Mouse (Mus musculus) heart, adult 2 months (tissue): ENCODE results near the gene Edn3. TPM values are rescaled to one million over a fixed set of nuclear protein-coding genes. Genes with fewer than 3 reads are reported as not detected.

ENCODE experiments used
- DNase-seq, 2 experiments: peaks; one replicate each; pipeline ENCODE4 v3.0.0; 2021
- H3K27ac ChIP-seq: fragments of 200-600 bp; 2 replicates; pipeline ENCODE4 v1.8.1; 2022
- H3K27me3 ChIP-seq: fragments of 200-500 bp; 2 replicates; pipeline ENCODE4 v1.6.1; 2012; ENCODE audit warnings: mild to moderate bottlenecking, low read length, inconsistent platforms, mixed read lengths; ENCODE audit not compliant: control insufficient read depth, insufficient read depth
- H3K36me3 ChIP-seq: fragments of 200-500 bp; 2 replicates; pipeline ENCODE4 v1.6.1; 2012; ENCODE audit warnings: low read length, inconsistent platforms; ENCODE audit not compliant: control insufficient read depth, insufficient read depth
- H3K4me1 ChIP-seq: fragments of 200-500 bp; 2 replicates; pipeline ENCODE4 v1.6.1; 2011; ENCODE audit warnings: low read length; ENCODE audit not compliant: control insufficient read depth, insufficient read depth
- H3K4me3 ChIP-seq: fragments of 200-600 bp; 2 replicates; pipeline ENCODE4 v1.8.1; 2022
- H3K79me2 ChIP-seq: fragments of 200-500 bp; replicated peaks from 2 replicates; pipeline ENCODE4 v1.6.1; 2012; ENCODE audit warnings: mild to moderate bottlenecking, inconsistent platforms, low read length, moderate library complexity, mixed read lengths; ENCODE audit not compliant: control insufficient read depth, insufficient read depth
- H3K9ac ChIP-seq: fragments of 200-500 bp; 2 replicates; pipeline ENCODE4 v1.6.1; 2012; ENCODE audit warnings: low read depth, mild to moderate bottlenecking, control low read depth, inconsistent platforms, low read length, mixed read lengths
- CTCF ChIP-seq: fragments of 200-600 bp; IDR thresholded peaks from 2 replicates; pipeline ENCODE4 v1.8.1; 2022; ENCODE audit warnings: antibody characterized with exemption, mild to moderate bottlenecking, moderate library complexity
- EP300 ChIP-seq: fragments of 200-500 bp; IDR thresholded peaks from 2 replicates; pipeline ENCODE4 v1.6.1; 2011; ENCODE audit warnings: low read depth, low read length, control low read depth; ENCODE audit not compliant: insufficient read depth
- POLR2A ChIP-seq: fragments of 200-500 bp; IDR thresholded peaks from 2 replicates; pipeline ENCODE4 v1.6.1; 2011; ENCODE audit warnings: mild to moderate bottlenecking, low read depth, low read length, control low read depth; ENCODE audit not compliant: insufficient read depth
- WGBS: fragments of 180-500 bp; shearing (Covaris S2); methylation state at CpG from one replicate; pipeline ENCODE4 v1.1.7; 2018; 5-methylcytosine and 5-hydroxymethylcytosine counted together
- intact Hi-C: fragments of 180-260 bp; cut with DNase I; formaldehyde crosslinking; loops from one replicate; pipeline ENCODE4 v1.15.1; 2025
- polyA plus RNA-seq: library from polyadenylated mRNA; depleted of rRNA; stranded (reverse); fragments of >200 nt; gene quantifications from 2 replicates; pipeline ENCODE4 v1.2.3, GENCODE M21; 2012; rRNA removed
- total RNA-seq, 2 experiments: library from RNA; stranded (reverse); gene quantifications; 2 replicates each; pipeline ENCODE4 v1.2.3; 2021

Edn3 gene
- total and polyA plus RNA-seq, 3 experiments: 0.37 to 1.5 (median 1.4) TPM

- H3K36me3 ChIP-seq: no peaks in the 10 kb centered on the region
- no peaks in the 10 kb centered on the region for H3K79me2 ChIP-seq
- H3K4me3 ChIP-seq: no peak overlapping the region
- TF ChIP-seq POLR2A (no peak), EP300 (no peak), CTCF (no peak)
- H3K9ac ChIP-seq: no peak overlapping the region
- intact Hi-C loops: no loop called here
- H3K27me3 ChIP-seq: no peaks in the 10 kb centered on the region
- no peaks in the 10 kb centered on the region for H3K4me1 ChIP-seq
- WGBS: 76% methylated on average over 2 of the region's 2 CpGs
- no peak for DNase-seq
- no peak overlapping the region for H3K27ac ChIP-seq
Measured at GRCm38 (mm10) chr2:174816163-174816562, 55.7 kb downstream of the Edn3 start.

GRCm38 (mm10) chr2:174820286-174820685, 59.9 kb downstream of the Edn3 start:
- intact Hi-C loops: no loop called here
- TF ChIP-seq POLR2A (no peak), CTCF (no peak), EP300 (no peak)
- no peaks in the 10 kb centered on the region for H3K79me2 ChIP-seq
- no peaks in the 10 kb centered on the region for H3K36me3 ChIP-seq
- no peak overlapping the region for H3K9ac ChIP-seq
- WGBS: 83% methylated on average over 3 of the region's 3 CpGs
- no peak overlapping the region for H3K27ac ChIP-seq
- no peaks in the 10 kb centered on the region for H3K27me3 ChIP-seq
- no peaks in the 10 kb centered on the region for H3K4me1 ChIP-seq
- DNase-seq: no peak
- H3K4me3 ChIP-seq: no peak overlapping the region

GRCm38 (mm10) chr2:174827829-174828228, 67.4 kb downstream of the Edn3 start:
- H3K27ac ChIP-seq: no peak overlapping the region
- H3K9ac ChIP-seq: no peak overlapping the region
- intact Hi-C loops: no loop called here
- no peaks in the 10 kb centered on the region for H3K36me3 ChIP-seq
- H3K4me1 ChIP-seq: no peaks in the 10 kb centered on the region
- WGBS: 84% methylated on average over 4 of the region's 4 CpGs
- H3K27me3 ChIP-seq: no peaks in the 10 kb centered on the region
- no peak for DNase-seq
- H3K79me2 ChIP-seq: no peaks in the 10 kb centered on the region
- no peak for TF ChIP-seq POLR2A
- TF ChIP-seq EP300: no peak
- TF ChIP-seq CTCF: no peak
- H3K4me3 ChIP-seq: no peak overlapping the region

GRCm38 (mm10) chr2:174833608-174834007, 73.2 kb downstream of the Edn3 start:
- Histone ChIP-seq H3K4me1 (no peaks in the 10 kb centered on the region), H3K27ac (no peak overlapping the region), H3K79me2 (no peaks in the 10 kb centered on the region), H3K36me3 (no peaks in the 10 kb centered on the region), H3K27me3 (no peaks in the 10 kb centered on the region), H3K9ac (no peak overlapping the region), H3K4me3 (no peak overlapping the region)
- no peak for DNase-seq
- no peak for TF ChIP-seq POLR2A
- TF ChIP-seq CTCF: no peak
- no peak for TF ChIP-seq EP300
- intact Hi-C loops: no loop called here
- 73% methylated on average over 5 of the region's 5 CpGs for WGBS

Other genes with a start within 250 kb of the Edn3 start
- gene Zfp831, start 117.1 kb upstream of the Edn3 start, total RNA-seq: under 1 TPM; 0.08 to 0.11 TPM
- 0.03 and 0.10 TPM in 2 replicates for gene Zfp831, start 117.1 kb upstream of the Edn3 start, polyA plus RNA-seq
- gene Gm14444, start 249.6 kb downstream of the Edn3 start, total RNA-seq: under 1 TPM; 0.34 to 0.64 TPM
- gene Gm14444, start 249.6 kb downstream of the Edn3 start, polyA plus RNA-seq: not detected in 2 replicates